ENCODE assay signal across 18 mouse cellular contexts in genomic region chr4:55860055-55860454, GRCm38 (mm10).
"Had no signal": no experiment of that assay in that cellular context is flagged by ENCODE, and none has a peak within 500 bp of the region (broad histone marks: within the 10 kb centered on the region; RNA-seq: fewer than 3 reads in every experiment).

No protein-coding gene starts in this region.

- H3K9ac ChIP-seq: limb, embryonic 12.5 days; liver, embryonic 13.5 days; liver, postnatal 0 days; lung, embryonic 15.5 days; midbrain, embryonic 15.5 days had no signal

- H3K27ac ChIP-seq: kidney, postnatal 0 days; limb, embryonic 12.5 days; liver, embryonic 13.5 days; lung, embryonic 15.5 days; midbrain, embryonic 15.5 days had no signal

- H3K4me2 ChIP-seq: limb, embryonic 12.5 days; liver, embryonic 13.5 days; lung, embryonic 15.5 days; midbrain, embryonic 11.5 days; midbrain, embryonic 15.5 days had no signal

- H3K9me3 ChIP-seq: limb, embryonic 12.5 days; liver, embryonic 13.5 days; lung, embryonic 15.5 days; midbrain, embryonic 15.5 days had no signal

- H3K36me3 ChIP-seq: limb, embryonic 12.5 days; liver, embryonic 13.5 days; lung, embryonic 15.5 days; midbrain, embryonic 15.5 days had no signal

- H3K4me3 ChIP-seq: limb, embryonic 12.5 days; liver, embryonic 13.5 days; lung, embryonic 15.5 days; megakaryocyte, embryonic 14.5 days; midbrain, embryonic 15.5 days had no signal

- ATAC-seq: inflammation-experienced regulatory T-cells, adult 6 months; liver, postnatal 0 days; midbrain, embryonic 15.5 days had no signal

- H3K4me1 ChIP-seq: limb, embryonic 12.5 days; liver, embryonic 13.5 days; lung, embryonic 15.5 days; megakaryocyte, embryonic 14.5 days; midbrain, embryonic 15.5 days had no signal

- H3K27me3 ChIP-seq: limb, embryonic 12.5 days; liver, embryonic 13.5 days; lung, embryonic 15.5 days; megakaryocyte, embryonic 14.5 days; midbrain, embryonic 15.5 days had no signal

- DNase-seq: kidney, adult 11 months; kidney, adult 9 months; kidney, postnatal 36 days; layer of hippocampus, adult 9-11 months; layer of hippocampus, postnatal 36 days; liver; liver, embryonic 13.5 days; liver, postnatal 0 days; retina, postnatal 1 day; right cerebral cortex, postnatal 4 days; thymus, postnatal 4 days had no signal
